ENCODE assay signal across 17 mouse cellular contexts in genomic region chr9:97188616-97189330, GRCm38 (mm10).
DNase-seq lines count a peak whose midpoint lies in the region; ATAC-seq lines count a peak whose summit lies in the region.
"Had no signal": no experiment of that assay in that cellular context is flagged by ENCODE, and none has a peak within 500 bp of the region (broad histone marks: within the 10 kb centered on the region; RNA-seq: fewer than 3 reads in every experiment).

No protein-coding gene starts in this region.

- H3K4me2 ChIP-seq in kidney, embryonic 14.5 days (replicated peaks; ENCODE audit: low read depth, low read length), result no peak overlapping the region
- H3K4me2 ChIP-seq: embryonic facial prominence, embryonic 13.5 days; hindbrain, embryonic 14.5 days; midbrain, embryonic 11.5 days had no signal

- H3K9ac ChIP-seq in kidney, embryonic 14.5 days (ENCODE audit: low read depth, low read length), result no peak overlapping the region
- H3K9ac ChIP-seq: embryonic facial prominence, embryonic 13.5 days; hindbrain, embryonic 14.5 days had no signal

- no peak for ATAC-seq in kidney, embryonic 14.5 days (ENCODE audit: low FRiP score, low TSS enrichment)

- intact Hi-C loops in heart, postnatal 10 days (cut with DNase I), result no loop called here

- no peaks in the 10 kb centered on the region for H3K27me3 ChIP-seq in kidney, embryonic 14.5 days (ENCODE audit: control insufficient read depth, insufficient read depth, low read length)
- H3K27me3 ChIP-seq: embryonic facial prominence, embryonic 13.5 days had no signal

- no peaks in the 10 kb centered on the region for H3K9me3 ChIP-seq in kidney, embryonic 14.5 days (ENCODE audit: control insufficient read depth, low read length)
- H3K9me3 ChIP-seq: embryonic facial prominence, embryonic 13.5 days; forebrain, embryonic 10.5 days had no signal

- 71% methylated on average over 7 of the region's 7 CpGs for WGBS in kidney, embryonic 14.5 days

- H3K4me3 ChIP-seq in kidney, embryonic 14.5 days (ENCODE audit: low read length), result no peak overlapping the region
- H3K4me3 ChIP-seq: embryonic facial prominence, embryonic 13.5 days; forebrain, embryonic 10.5 days had no signal

- no peak overlapping the region for H3K27ac ChIP-seq in kidney, embryonic 14.5 days (ENCODE audit: low read depth, low read length)
- H3K27ac ChIP-seq: embryonic facial prominence, embryonic 13.5 days; forebrain, embryonic 10.5 days; hindbrain, embryonic 14.5 days had no signal

- no peaks in the 10 kb centered on the region for H3K36me3 ChIP-seq in kidney, embryonic 14.5 days (ENCODE audit: control insufficient read depth, insufficient read depth, low read length)
- H3K36me3 ChIP-seq: embryonic facial prominence, embryonic 13.5 days; forebrain, embryonic 10.5 days had no signal

- H3K4me1 ChIP-seq in kidney, embryonic 14.5 days (ENCODE audit: control insufficient read depth, insufficient read depth, low read length), result no peaks in the 10 kb centered on the region
- H3K4me1 ChIP-seq: embryonic facial prominence, embryonic 13.5 days had no signal

- peak; percentile 69 for DNase-seq in adrenal gland, adult 2 months
- no peak for DNase-seq in adrenal gland, postnatal 4 days (ENCODE audit: low spot score in 2 of 2)
- peak; percentile 72 for DNase-seq in kidney, adult 9 months
- peak; percentile 14 for DNase-seq in adrenal gland, postnatal 25 days
- peak; percentile 59 to 67 for DNase-seq in heart, postnatal 10 days
- no peak for DNase-seq in frontal cortex, postnatal 25 days (ENCODE audit: low spot score in 2 of 2)
- DNase-seq in layer of hippocampus, adult 9-11 months, result no peak
- DNase-seq: cerebellum, adult 11-12 months; kidney, postnatal 25 days; layer of hippocampus, postnatal 36 days; lung, postnatal 36 days; retina, postnatal 1 day had no signal

Comparison
In these comparisons a context has a peak if more than half of its experiments do, and no peak if none do; other contexts are left out.
1. DNase-seq: peak in adrenal gland, adult 2 months (single experiment), kidney, adult 9 months (single experiment), adrenal gland, postnatal 25 days (single experiment) and heart, postnatal 10 days (2 of 2); none in adrenal gland, postnatal 4 days (0 of 2), frontal cortex, postnatal 25 days (0 of 2) and layer of hippocampus, adult 9-11 months (single experiment).